Mouse (Mus musculus): Measurements from ENCODE around the gene Gm20867. TPM values are rescaled to one million over a fixed set of nuclear protein-coding genes. Genes with fewer than 3 reads are reported as not detected.
"Not testable (repeated sequence)": the region's sequence is repeated elsewhere in the genome, so short reads cannot be mapped to it uniquely, and the experiment has no call there.

Gene Gm20867
- polyA plus RNA-seq (2015; fragmentation: Nextera tagmentation; extraction: Ambion mirVana): not detected in 2 replicates

- H3K9me3 ChIP-seq (replicated peaks; ENCODE audit: control insufficient read depth, low read length); H3K4me1 ChIP-seq (ENCODE audit: control insufficient read depth, low read depth, low read length); H3K27ac ChIP-seq (ENCODE audit: low read length); H3K4me3 ChIP-seq (ENCODE audit: low read depth, low read length); H3K36me3 ChIP-seq (ENCODE audit: control insufficient read depth, insufficient read depth); ATAC-seq (ENCODE audit: low read depth); H3K9ac ChIP-seq (ENCODE audit: low read depth, low read length); H3K4me2 ChIP-seq (ENCODE audit: low read depth, low read length); H3K27me3 ChIP-seq (ENCODE audit: control insufficient read depth, insufficient read depth, low read depth, low read length): not testable (repeated sequence)
- no CpG with 5 or more reads among the region's 3 CpGs for WGBS (ENCODE audit: insufficient replicate concordance)
Measured at GRCm38 (mm10) chrY:77963104-77963503, at the start of gene Gm20867. Gene Gm20867 (minus strand): TSS chrY:77963204.

Other genes starting within 250 kb of the Gm20867 start
- not detected in 2 replicates for gene Gm29564, start 249.8 kb upstream of the Gm20867 start, polyA plus RNA-seq (2015; fragmentation: Nextera tagmentation; extraction: Ambion mirVana)